Mouse (Mus musculus) cortical plate, adult 2 months (tissue): ENCODE data around the gene Lrrc72.

Source experiments
- CTCF ChIP-seq: fragments of 200-500 bp; IDR thresholded peaks from 2 replicates; pipeline ENCODE4 v1.5.1; 2011; ENCODE audit warnings: mild to moderate bottlenecking, control low read depth, low read length; ENCODE audit not compliant: insufficient read depth; ENCODE audit errors: extremely low read depth
- POLR2A ChIP-seq: fragments of 200-500 bp; IDR thresholded peaks from 2 replicates; pipeline ENCODE4 v1.6.1; 2011; ENCODE audit warnings: mild to moderate bottlenecking, low read length, control low read depth; ENCODE audit not compliant: insufficient read depth; ENCODE audit errors: extremely low read depth

- no peak for TF ChIP-seq CTCF
- no peak for TF ChIP-seq POLR2A
Measured at GRCm38 (mm10) chr12:36253298-36253697, at the start of gene Lrrc72.
